In genomic region chr11:17257861-17258260, GRCm38 (mm10) we compare ENCODE assay signal across 7 mouse cellular contexts. TPM values are rescaled to one million over a fixed set of nuclear protein-coding genes. Genes with fewer than 3 reads are reported as not detected.
DNase-seq lines count a peak whose midpoint lies in the region; ATAC-seq and TF ChIP-seq lines count a peak whose summit lies in the region.

No protein-coding gene starts in this region.

- peak overlapping the region; percentile 56 for H3K4me2 ChIP-seq in forebrain, embryonic 12.5 days
- H3K4me2 ChIP-seq in liver, embryonic 15.5 days: peak overlapping the region; percentile 66

- no peak for TF ChIP-seq POLR2A in olfactory bulb, adult 2 months (IDR thresholded peaks at IDR 0.05; ENCODE audit: insufficient read depth, low read depth, low read length)

- no peak for TF ChIP-seq CTCF in olfactory bulb, adult 2 months (IDR thresholded peaks at IDR 0.05; ENCODE audit: insufficient read depth, low read depth, low read length)

- H3K36me3 ChIP-seq in forebrain, embryonic 12.5 days (replicated peaks): no peaks in the 10 kb centered on the region
- H3K36me3 ChIP-seq in liver, embryonic 15.5 days (replicated peaks): no peaks in the 10 kb centered on the region

- H3K27me3 ChIP-seq in forebrain, embryonic 12.5 days: no peaks in the 10 kb centered on the region
- no peaks in the 10 kb centered on the region for H3K27me3 ChIP-seq in liver, embryonic 15.5 days

- DNase-seq in retina, embryonic 14.5 days (ENCODE audit: low spot score): peak; percentile 56
- DNase-seq in retina, postnatal 1 day: no peak
- peak; percentile 13 to 17 for DNase-seq in adrenal gland, postnatal 4 days (ENCODE audit: low spot score in 2 of 2)
- DNase-seq in kidney, adult 9 months: peak; percentile 51

- peak overlapping the region; percentile 76 for H3K4me3 ChIP-seq in forebrain, embryonic 12.5 days (replicated peaks)
- peak overlapping the region; percentile 85 for H3K4me3 ChIP-seq in liver, embryonic 15.5 days (replicated peaks)
- H3K4me3 ChIP-seq in olfactory bulb, adult 2 months (ENCODE audit: insufficient read depth, low read depth, low read length): peak overlapping the region; percentile 87

- under 1% methylated on average over 17 of the region's 17 CpGs for WGBS in forebrain, embryonic 12.5 days
- WGBS in liver, embryonic 15.5 days (ENCODE audit: insufficient replicate concordance): under 1% methylated on average over 17 of the region's 17 CpGs
- under 1% methylated on average over 17 of the region's 17 CpGs for WGBS in olfactory bulb, adult 2 months

- no peaks in the 10 kb centered on the region for H3K9me3 ChIP-seq in forebrain, embryonic 12.5 days
- no peaks in the 10 kb centered on the region for H3K9me3 ChIP-seq in liver, embryonic 15.5 days (replicated peaks)

- H3K27ac ChIP-seq in forebrain, embryonic 12.5 days: peak overlapping the region; percentile 84
- peak overlapping the region; percentile 90 for H3K27ac ChIP-seq in liver, embryonic 15.5 days (replicated peaks)
- H3K27ac ChIP-seq in olfactory bulb, adult 2 months (ENCODE audit: insufficient read depth, low read depth, low read length): peak overlapping the region; percentile 72

- peak overlapping the region; percentile 84 for H3K9ac ChIP-seq in forebrain, embryonic 12.5 days
- H3K9ac ChIP-seq in liver, embryonic 15.5 days: peak overlapping the region; percentile 81

- peak; percentile 37 for ATAC-seq in forebrain, embryonic 12.5 days (ENCODE audit: low FRiP score)
- ATAC-seq in liver, embryonic 15.5 days (ENCODE audit: insufficient read depth): peak; percentile 41

- H3K4me1 ChIP-seq in forebrain, embryonic 12.5 days: peaks cover 9% of the 10 kb centered on the region
- H3K4me1 ChIP-seq in liver, embryonic 15.5 days (replicated peaks): peaks cover 12% of the 10 kb centered on the region
- peaks cover 5% of the 10 kb centered on the region for H3K4me1 ChIP-seq in olfactory bulb, adult 2 months (ENCODE audit: control insufficient read depth, insufficient read depth, low read length)

RNA-seq across cellular contexts. Expression of gene C1d, which starts 0.5 kb away (rescaled TPM):
- total RNA-seq in adrenal gland, postnatal 4 days (2021): 10 to 100 TPM; 68.4 to 71.9 TPM
- polyA plus RNA-seq in forebrain, embryonic 12.5 days (2016; fragmentation: Nextera tagmentation; extraction: Ambion mirVana): 99.0 and 99.7 TPM in 2 replicates
- polyA plus RNA-seq in liver, embryonic 15.5 days (2015; fragmentation: Nextera tagmentation; extraction: Ambion mirVana): 36.1 and 38.4 TPM in 2 replicates
- not detected in 2 replicates for polyA plus RNA-seq in olfactory bulb, adult 2 months (2012; ENCODE audit: insufficient read depth, insufficient read length, low replicate concordance, missing spikeins)

RNA-seq across cellular contexts. Expression of gene Pno1, which starts 46.5 kb away (rescaled TPM):
- 10 to 100 TPM; 34.8 to 35.4 TPM for total RNA-seq in adrenal gland, postnatal 4 days (2021)
- 68.3 and 73.2 TPM in 2 replicates for polyA plus RNA-seq in forebrain, embryonic 12.5 days (2016; fragmentation: Nextera tagmentation; extraction: Ambion mirVana)
- 29.3 and 34.1 TPM in 2 replicates for polyA plus RNA-seq in liver, embryonic 15.5 days (2015; fragmentation: Nextera tagmentation; extraction: Ambion mirVana)
- polyA plus RNA-seq in olfactory bulb, adult 2 months (2012; ENCODE audit: insufficient read depth, insufficient read length, low replicate concordance, missing spikeins): not detected in 2 replicates

Comparison
In these comparisons a context has a peak if more than half of its experiments do, and no peak if none do; other contexts are left out.
1. RNA of gene Pno1, which starts 46.5 kb away (polyA plus RNA-seq): 68.3 to 73.2 TPM in forebrain, embryonic 12.5 days and 29.3 to 34.1 TPM in liver, embryonic 15.5 days; not detected in olfactory bulb, adult 2 months; every median in the first group is over 10 times any median in the second.
2. Peak in every context shown above with its lines, with median percentiles within 50 percentile points of each other: H3K27ac ChIP-seq and H3K4me3 ChIP-seq.